Mouse (Mus musculus) ovary, postnatal 36 days (tissue): ENCODE data around the gene Atp5d.
A peak's percentile ranks its signal among the peaks of the same experiment; 100 is the strongest.
"Not testable (repeated sequence)": the region's sequence is repeated elsewhere in the genome, so short reads cannot be mapped to it uniquely, and the experiment has no call there.

Experiments
- DNase-seq: peaks from one replicate; pipeline ENCODE4 v3.0.0; 2022; ENCODE audit warnings: low spot score, mixed read lengths

Gene Atp5d

DNA sequence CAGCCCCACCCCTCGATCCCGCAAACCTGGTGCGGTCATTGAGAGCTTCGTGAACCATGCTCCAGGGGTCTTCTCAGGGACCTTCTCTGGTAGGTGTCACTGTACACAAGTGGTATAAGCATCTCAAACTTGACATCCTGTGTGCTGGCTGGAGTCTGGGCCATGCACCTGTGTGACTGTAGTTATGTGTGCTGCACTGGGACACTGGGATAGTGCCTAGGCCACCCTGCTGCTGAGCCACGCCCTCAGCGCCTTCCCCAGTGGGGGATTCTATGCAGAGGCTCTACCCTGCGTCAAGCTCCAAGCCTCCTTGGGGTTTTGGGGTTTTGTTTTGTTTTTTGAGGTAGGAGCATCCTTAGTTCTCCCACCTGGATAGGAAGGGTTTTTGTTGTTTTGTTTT lies 16.0 kb downstream of the Atp5d start:
- DNase-seq: no peak

DNA sequence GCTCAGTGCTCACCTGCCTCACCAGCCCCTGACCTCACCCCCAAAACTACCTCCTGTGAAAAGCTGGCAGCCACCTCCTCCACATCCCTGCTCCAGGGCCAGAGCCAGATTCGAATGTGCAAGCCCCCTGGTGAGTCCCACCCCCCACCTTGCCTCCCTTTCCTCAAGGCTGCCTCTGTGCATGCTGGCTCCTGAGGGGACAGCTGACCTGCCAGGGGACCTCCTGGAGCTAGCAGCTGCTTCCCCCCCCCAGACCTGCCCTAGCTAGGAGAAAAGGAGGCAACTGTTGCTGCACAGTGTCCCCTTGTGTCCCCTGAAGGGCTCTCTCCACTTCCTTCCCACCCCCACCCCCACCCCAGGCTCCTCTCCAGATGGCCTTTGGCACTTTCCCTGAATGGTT lies 16.8 kb downstream of the Atp5d start:
- no peak for DNase-seq

- no peak for DNase-seq
Observed at GRCm38 (mm10) chr10:80156002-80156751, 17.7 kb downstream of the Atp5d start.

DNA sequence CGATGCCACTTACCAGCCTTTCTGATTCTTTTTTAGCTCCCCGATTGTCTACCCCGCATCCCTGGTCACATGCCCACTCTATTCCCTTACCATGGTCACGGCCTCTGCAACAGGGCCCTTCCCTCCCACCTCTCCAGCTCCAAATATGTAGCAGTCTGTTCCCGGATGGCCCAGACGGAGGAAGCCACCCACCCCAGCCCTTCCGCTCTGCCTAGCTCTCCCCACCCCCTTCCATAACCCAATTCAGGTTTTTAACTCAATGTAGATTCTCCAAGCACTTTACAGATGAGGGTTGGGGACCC lies 18.3 kb downstream of the Atp5d start:
- DNase-seq: no peak

DNA sequence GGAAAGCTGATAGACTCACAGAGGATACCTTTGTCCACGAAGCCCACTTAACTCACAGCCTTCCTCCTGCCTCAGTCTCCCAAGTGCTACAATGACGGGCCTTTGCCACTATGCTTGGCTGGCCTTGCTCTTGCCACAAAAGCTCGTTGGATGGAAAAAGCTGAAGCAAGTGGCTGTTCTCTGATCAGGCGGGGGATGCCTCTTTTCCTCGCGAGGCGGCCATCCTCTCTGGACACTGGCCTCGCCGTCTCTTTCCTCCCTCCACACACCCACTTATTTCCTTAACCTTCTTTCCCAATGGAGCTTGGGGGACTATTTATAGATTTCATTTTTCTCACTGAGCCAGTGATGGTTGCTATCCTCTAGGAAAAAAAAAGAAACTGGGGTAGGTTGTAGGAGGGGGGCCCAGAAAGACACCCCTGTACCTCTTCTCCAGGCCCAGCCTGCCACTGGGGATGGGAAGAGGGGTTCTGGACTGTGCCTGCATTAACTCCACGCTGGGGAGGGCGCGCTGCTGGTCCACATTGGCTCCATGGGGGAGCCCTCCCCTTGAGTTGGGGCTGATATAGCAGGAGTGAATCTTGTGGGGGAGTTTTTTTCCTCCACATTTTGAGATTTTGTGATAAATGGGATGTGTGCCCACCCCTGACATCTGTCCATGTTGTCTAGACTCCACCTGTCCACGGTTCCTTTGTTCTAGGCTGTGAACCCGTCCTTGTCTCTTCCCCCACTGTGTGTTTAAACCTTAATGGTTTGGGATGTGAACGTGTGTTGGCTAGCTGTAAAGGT lies 18.9 kb downstream of the Atp5d start:
- no peak for DNase-seq

DNA sequence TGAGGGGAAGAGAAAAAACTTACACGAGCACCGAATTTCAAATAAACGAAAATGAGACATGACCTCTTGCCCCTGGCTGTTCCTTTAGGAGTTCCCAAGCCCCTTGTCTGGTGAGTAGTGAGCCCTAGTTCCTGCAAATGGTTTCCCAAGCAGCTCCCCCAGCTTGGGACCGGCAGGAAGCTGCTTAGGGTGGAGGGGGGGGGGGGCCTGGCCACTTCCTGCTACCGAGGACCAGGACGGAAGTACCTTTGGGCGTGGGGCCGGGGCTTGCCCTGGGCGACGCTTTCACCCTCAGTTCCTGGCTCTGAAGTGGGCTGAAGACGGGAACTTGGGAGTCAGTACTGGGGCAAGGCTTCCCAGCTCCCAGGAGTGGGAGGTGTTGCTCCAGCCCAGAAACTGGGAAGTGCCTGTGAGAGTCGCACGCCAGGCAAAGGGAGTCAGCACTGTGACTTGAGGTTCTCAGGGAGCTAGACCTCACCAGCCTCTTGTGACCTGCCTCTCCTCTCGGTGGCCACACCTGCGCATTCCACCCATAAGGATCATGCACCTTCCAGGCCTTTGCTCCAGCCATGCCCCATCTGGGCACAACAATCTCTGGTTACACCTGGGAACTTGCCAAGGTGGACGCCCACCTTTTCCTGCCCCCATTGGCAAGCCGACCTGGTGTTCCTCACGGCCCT lies 20.0 kb downstream of the Atp5d start:
- peak; percentile 51 for DNase-seq

GRCm38 (mm10) chr10:80159021-80159560 lies 20.7 kb downstream of the Atp5d start:
- DNase-seq: peak; percentile 50

GRCm38 (mm10) chr10:80159561-80160454 lies 21.4 kb downstream of the Atp5d start:
- peak; percentile 98 for DNase-seq

DNA sequence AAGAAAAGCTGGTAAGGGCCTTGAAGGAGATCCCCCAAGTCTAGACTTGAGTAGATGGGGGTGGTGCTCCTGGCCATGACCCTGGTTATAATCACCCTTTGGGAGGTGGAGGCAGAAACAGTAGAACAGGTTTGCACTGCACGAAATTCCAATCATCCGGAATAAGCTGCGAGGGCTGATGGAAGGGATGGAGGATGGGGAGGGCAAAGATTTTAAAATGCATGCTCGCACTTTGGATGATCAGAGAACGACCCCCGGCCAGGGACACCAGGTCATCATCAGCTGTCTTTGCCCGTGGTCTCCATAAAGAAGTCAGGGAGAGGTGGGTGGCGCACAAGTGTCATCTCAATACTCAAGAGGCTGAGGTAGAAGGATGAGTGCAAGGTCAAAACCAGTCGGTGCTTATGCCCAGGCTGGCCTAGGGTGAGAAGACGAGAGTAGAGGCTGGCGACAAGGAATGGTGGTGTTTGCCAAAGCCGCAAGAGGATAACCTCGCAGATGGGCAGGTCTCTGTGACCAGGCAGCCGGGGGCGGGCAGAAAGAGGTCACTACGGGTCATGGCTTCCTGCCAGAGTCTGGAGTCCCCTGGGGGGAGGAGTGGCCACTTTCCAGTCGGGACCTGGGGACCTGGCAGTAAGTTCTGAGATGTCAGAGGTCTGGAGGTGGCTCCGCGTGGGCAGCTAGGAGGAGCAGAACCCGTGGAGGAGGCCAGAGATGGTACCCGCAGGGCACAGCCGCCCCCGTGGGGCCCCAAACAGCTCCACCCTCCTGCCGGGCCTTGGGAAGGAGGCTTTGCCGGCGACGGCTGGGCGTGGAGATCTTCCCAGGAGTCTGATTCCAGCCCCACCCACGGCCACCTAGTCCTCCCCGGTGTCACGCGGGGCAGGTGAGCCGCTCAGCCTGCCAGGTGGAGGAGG lies 22.3 kb downstream of the Atp5d start:
- peak; percentile 85 for DNase-seq

GRCm38 (mm10) chr10:80161522-80162242 lies 23.2 kb downstream of the Atp5d start:
- peak; percentile 32 for DNase-seq

DNA sequence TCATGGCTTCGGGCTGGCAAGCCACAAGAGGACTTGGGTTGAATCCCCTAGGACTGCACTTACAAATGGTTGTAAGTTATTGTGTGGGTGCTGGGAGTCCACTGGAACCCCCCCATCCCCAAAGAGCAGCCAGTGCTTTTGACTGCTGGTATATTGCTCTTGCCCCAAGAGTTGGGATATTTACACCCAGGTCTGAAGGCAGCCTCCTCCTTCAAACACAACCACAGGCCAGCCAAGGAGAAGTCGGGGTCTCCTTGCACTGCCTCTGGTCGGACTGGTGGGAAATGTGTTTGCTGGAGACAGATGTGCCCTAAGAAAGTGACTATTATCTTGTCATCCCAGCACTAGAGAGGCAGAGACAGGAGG lies 23.8 kb downstream of the Atp5d start:
- no peak for DNase-seq

GRCm38 (mm10) chr10:80162716-80163299 lies 24.4 kb downstream of the Atp5d start:
- DNase-seq: peak; percentile 7

DNA sequence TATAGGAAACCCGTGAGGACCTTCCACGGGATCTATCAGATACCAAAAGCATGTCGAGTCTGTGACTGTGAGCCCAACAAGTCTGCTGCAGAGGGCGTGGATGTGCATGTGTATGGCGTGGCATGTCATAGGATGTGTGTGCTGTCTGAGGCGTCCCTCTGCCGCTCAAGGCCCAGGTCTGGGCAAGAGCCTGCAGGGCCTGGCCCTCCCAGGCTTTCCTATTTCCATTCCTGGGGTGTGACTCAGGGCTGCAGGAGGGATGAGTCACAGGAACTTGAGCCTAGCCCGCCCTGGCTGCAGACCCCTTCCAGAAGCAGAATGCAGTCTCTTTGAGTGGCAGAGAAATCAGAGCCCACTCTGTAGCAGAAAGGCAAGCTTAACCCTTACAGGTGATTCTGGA lies 25.3 kb downstream of the Atp5d start:
- DNase-seq: no peak

- DNase-seq: no peak
Observed at GRCm38 (mm10) chr10:80164161-80164997, 25.9 kb downstream of the Atp5d start.

- peak; percentile 95 for DNase-seq
Observed at GRCm38 (mm10) chr10:80164998-80165344, 26.5 kb downstream of the Atp5d start.

GRCm38 (mm10) chr10:80165392-80166128 lies 27.1 kb downstream of the Atp5d start, which contains the start of gene Cirbp:
TSS of gene Cirbp (plus strand) at chr10:80165985.
- DNase-seq: no peak

- not testable (repeated sequence) for DNase-seq
Observed at GRCm38 (mm10) chr10:80166136-80166535, 27.7 kb downstream of the Atp5d start.

GRCm38 (mm10) chr10:80167460-80168037 lies 29.1 kb downstream of the Atp5d start:
- DNase-seq: peak; percentile 98
